Mouse (Mus musculus): Measurements from ENCODE around the gene Tmc6. TPM values are rescaled to one million over a fixed set of nuclear protein-coding genes. Genes with fewer than 3 reads are reported as not detected.

Gene Tmc6
- total RNA-seq, 2 experiments from 2014 or later, result 6.8 to 7.8 TPM

DNA sequence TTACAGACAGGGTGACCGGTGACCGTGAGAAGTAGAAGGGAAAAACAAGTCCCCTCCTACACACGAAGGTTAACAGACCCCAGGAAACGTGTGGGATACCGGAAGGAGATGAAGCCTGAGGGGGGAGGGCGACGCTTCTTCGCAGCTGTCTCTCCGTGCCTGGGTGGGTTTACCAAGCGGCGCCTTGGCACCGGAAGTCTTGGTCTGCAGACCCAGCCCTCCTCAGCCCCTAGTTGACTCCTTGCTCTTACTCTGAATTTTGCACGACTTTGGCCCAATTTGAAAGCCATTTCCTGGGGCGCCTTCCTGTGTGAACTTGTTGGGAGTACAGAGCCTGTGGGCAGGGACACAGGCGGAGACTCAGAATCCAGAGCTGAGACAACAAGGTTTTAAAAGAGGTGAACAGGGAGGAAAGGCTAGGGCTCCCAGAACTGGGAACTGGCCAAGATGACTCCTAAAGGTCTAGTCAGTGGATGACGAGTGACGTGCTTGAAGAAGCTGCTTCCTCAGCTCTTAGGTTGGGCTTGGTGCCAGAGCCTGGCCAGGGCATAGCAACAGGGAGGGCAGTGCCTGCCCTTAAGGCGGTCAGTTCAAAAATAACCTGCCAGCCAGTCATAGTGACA is 688 bp downstream of the Tmc6 start:
- peak; percentile 64 for DNase-seq

DNA sequence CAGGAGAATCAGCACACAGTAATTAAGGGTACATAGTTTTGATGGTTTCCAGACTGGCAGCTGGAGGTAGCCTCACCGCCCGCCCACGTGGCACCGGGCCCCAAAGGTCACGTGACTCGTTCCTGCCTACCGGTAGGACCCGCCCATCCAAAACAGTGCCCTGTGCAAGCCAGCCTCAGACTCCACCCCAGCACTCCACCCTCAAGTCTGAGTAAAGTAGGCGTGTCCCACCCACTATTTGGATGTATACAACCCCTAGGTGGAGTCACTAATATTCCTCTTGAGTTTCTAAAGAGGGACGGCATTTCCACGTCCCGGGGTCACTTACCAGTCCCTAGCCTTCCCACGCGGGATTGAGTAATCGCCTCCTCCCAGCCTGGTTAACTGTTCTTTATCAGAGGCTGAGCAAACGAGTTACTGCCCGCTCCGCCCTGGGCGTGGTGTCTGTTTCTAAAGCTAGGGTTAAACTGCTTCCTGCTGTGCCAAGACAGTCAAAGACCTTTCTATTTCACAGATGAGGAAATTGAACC is 1.4 kb downstream of the Tmc6 start:
- DNase-seq, result peak; percentile 84

DNA sequence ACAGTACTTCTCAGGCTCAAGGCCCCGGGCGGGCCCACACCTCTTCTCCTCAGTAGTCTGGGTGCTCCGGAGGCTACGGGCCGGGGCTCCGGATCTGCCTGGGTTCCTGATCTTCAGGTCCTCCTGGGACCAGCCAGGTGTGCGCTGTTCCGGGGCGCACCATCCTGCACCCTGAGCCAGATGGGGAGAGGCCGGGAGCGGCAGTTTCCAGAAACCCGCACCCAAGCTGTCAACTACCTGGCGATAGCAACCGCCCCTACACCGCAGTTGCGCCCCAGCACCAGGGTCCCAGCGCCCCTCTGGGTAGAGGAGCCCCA is 1.8 kb downstream of the Tmc6 start:
- no peak for DNase-seq

DNA sequence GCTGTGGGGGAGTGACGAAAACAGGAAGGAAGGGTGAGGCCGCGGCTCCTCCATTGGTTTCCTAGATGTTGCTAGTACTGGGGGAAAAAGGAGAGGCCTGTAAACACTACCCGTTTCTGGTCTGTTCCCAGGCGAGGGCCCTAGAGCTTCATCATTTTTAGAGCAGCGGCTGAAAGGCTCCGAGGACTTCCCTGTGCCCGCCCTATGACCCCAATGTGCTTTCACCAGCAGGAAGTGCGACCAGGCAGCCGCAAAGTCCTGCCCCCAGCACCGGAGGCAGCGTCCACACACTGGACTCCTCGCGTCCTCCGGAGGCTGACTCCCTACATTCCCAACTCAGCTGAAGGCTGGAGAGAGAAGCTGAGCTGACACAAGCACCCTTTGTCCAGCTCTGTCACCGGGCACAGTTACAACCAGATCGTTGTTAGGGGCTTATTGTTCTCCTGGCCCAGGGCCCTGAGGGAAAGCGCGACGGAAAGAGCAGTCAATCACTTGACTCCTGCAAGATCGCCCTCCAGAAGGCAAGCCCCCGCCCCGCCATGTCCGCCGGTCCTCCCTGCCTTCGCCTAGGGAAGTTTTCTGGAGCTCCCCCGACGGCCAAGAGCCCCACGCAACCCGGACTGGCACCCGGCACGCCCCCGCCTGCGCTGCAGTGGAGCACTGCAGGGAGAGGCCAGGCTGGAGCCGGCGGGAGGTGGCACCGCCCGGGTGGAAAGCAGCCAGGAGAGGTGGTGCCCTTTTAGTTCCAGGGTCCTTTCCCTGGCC is 2.4 kb downstream of the Tmc6 start:
- DNase-seq, result peak; percentile 77

DNA sequence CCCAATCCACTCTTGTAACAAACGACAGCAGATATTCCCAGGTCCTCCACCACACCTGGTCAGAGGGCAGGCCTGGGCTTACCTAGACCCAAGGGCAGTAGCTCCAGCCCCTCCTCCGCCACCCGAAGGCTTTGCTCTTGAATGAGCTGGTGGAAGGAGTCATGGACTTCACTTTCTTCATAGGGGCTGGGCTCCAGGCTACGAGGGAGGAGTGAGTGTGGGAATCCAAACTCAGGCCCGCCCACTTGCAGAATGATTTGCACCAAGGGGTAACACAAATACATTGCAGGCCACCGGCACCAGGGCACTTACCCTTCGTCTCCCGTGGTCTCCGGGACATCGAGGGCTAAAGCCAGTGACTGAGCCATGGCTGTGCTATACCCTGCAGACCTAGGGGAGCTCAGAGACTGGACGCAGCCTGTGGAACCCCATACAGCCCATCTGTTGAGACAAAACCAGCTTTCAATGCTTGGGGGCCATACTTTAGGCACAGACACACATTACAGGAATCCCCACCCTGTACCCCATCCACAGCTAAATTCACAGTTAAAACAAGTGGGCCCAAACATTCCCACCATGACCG is 3.1 kb downstream of the Tmc6 start:
- DNase-seq, result no peak

DNA sequence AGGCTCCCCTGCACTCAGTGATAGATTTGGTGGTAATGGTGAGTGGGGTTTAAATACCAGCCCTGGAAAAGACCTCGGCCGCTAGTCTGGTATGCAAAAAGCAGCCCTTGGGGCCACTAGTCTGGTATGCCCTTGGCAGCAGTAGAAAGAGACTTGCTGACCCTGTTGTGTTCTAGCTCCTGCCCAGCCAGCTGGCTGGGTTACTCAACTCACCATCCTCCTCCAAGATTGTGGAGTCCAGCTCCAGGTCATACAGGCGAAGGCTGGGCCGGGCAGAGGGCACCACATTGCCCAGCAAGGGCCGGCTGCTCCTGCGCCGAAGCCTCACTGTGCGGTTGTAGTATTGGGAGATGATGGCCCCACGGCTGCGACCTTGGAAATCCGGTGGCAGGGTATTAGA is 4.0 kb downstream of the Tmc6 start:
- no peak for DNase-seq

DNA sequence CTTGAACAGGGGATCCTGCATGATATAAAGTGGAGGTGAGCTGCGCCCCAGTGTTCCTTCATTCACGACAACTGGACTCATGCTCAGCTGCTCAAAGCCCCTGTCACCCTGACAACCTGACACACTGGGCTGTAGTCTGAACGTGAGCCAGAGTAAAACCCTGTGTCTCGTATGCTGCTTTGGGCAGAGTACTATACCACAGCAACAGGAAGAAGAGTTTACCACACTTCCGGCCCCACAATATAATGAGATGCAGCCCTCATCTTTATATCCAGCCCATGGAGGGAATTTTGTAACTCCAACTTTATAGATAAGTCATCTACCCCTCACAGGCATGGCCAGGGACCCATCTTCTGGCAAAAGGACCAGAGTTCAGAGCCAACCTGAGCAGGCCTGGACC is 4.9 kb downstream of the Tmc6 start:
- no peak for DNase-seq

DNA sequence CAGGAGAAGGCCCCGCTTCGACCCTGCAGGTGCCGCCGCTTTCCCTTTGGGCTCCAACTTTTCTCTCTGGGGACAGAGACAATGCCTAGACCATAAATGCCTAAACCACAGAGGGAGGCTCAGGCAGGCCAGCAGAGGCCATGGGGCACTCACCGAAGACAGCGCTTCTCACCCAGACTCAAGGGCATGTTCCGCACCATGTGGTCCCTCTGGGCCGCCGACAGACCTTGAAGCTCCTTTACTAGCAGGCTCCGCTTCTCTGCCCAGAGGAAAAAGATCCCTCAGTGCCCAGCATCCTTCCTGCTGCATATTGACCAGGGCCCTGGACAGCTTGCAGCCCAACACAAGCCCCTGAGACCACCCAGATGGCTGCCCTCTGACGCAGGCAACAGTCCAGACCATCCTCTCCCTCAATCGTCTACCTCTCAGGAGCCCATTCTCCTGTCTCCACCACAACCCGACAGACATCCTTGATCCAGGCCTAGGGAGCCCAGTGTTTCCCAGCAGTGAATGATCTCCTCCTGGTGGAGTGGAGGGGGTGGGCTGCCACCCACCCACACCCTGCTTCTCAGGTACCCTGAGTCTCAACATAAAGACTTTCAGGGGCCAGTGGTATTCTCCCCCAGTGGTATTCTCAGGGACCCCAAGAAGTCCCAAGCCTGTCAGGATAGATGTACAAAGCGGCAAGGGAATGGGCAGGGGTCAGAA is 5.8 kb downstream of the Tmc6 start:
- DNase-seq, result no peak

DNA sequence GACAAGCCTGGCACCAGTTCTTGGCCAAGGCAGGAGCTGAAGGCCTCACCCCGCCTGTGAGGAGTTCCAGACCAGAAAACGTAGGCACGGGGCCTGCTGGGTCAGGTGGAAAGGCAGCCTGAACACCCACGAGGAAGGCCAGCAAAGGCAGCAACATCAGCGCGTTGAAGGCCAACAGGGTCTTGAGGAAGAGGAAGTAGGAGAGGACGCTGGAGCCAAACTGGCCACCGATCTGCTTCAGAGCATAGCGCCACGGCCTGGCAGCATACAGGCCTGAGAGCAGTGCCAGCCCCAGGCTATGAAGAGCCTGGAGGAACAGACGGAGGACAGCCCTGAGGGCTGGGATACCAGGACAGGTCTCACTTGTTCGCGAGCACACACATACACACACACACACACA is 6.5 kb downstream of the Tmc6 start:
- no peak for DNase-seq

DNA sequence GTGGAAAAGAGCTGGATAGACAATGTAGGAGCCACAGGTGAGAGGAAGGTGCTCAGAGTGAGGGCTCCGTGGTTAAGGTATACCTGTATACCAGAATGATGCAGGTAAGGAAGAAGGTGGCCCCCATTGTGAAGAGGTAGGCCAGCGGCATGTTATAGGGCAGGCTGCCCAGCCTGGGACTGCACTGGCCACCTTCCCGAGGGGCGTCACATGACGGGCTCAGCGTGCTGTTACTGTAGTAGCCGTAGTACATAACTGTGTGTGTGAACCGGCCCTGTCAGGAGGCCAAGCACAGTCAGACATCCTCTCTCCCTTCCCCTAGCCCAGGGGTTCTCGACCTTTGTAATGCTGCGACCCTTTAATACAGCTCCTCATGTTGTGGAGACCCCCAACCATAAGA is 7.1 kb downstream of the Tmc6 start:
- DNase-seq, result no peak

DNA sequence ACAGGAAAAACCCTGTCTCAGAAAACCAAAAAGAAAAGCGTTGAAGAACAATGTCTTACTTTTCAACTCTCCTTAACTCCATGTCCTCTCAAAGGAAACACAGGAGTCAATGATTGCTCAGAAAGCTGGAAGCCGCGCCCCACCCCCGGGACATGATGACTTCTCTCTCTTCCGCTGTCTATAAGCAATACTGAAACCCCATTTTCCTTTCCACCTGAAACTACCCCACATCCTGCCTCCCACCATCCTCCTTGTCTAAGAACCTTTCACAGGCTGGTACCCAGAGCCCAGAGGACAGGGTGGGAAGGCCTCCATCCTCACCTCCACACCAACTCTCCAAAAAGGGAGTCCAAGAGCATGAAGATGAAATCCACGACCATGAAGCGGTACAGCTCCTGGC is 9.6 kb downstream of the Tmc6 start:
- DNase-seq, result no peak

DNA sequence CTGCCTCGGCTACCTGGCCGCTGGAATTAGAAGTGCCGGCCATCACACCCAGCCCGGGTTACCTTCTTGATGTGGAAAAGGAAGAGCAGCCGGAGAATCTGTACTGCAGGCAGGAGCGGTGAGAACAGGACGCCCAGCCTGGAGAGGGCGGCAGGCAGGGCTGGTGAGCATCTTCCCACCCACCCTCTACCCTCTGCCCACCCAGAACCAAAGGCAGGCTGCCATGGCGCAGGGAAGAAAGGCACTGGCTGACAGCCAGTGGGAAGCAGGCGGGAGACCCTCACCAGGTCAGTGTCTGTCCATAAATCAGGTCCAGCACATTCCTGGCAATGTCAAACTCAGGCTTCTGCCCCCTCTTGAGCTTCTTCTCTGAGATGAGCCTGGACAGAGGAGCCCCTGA is 11.6 kb downstream of the Tmc6 start:
- no peak for DNase-seq

DNA sequence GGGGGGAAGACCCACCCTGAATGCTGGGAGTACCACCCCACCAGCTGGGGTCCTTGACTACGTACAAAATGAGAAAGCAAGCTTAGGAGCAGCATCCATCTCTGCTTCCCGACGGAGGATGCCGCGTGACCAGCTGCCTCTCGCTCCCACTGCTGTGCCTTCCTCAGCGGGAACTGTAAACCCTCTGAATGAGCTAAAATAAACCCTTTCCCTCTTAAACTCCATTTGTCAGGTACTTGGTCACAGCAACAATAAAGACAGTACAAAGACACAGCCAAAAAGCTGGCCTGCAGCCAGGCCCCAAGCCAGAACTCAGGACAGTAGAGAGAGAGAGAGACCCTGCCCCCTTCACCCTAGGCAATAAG is 12.3 kb downstream of the Tmc6 start:
- no peak for DNase-seq

DNA sequence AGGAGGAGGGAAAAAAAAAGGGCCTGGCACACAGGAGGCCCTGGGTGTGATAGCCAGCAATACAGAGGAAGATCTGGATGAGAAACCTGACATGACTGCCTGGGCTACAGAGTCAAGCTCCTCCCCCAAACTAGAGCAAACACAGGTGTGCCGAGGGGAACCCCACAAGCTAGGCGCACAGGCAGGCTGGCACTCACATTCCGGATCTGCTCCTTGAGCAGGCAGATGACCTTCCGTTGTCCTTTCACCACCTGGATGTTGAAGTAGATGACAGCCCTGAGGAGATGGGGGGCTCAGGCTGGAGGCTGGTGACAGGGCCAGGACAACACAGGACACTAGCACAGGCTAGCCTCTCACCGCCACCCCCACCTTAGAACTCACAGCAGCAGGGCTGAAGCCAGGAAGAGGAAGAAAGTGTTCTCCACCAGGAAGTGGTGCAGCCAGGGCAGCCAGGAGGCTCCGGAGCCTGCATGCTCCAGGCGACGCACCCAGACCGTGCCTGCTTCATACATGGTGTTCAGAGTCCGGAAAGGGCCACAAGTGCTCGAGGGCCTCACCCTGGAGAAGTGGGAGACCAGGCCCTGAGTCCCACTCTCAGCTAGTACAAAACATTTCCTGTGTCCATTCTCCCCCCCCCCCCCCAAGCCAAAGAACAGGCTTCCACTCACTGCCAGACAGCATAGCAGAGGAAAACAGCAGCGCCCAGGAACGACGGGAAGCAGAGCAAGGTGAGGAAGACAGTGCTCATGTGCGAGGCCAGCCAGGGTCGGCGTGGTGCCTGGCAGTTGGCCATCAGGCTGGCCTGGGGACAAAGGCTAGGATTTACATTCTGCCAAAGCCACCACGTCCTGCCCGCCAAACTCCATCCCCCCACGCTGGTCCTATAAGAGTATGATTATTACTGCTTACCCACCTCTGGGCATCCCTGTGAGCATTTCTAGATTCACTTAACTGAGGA is 13.0 kb downstream of the Tmc6 start:
- DNase-seq, result no peak

DNA sequence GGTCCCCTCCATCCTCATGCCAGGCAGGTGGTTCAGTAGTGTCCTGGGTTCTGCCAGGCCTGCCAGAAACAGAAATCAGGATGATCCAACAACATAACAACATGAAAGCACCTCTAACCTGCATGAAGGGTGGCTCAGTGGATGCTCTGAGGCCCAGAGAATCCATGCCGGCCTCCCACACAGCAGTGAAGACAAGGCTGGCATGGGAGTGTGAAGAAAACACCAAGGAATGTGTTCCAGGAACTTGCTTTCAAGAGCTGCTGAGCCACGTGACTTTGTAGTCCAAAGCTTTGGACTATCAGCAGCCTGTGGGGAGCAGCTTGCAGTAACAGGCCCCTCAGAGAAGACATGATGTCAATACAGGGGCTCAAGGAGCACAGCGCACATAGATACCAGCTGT is 15.7 kb downstream of the Tmc6 start:
- no peak for DNase-seq

DNA sequence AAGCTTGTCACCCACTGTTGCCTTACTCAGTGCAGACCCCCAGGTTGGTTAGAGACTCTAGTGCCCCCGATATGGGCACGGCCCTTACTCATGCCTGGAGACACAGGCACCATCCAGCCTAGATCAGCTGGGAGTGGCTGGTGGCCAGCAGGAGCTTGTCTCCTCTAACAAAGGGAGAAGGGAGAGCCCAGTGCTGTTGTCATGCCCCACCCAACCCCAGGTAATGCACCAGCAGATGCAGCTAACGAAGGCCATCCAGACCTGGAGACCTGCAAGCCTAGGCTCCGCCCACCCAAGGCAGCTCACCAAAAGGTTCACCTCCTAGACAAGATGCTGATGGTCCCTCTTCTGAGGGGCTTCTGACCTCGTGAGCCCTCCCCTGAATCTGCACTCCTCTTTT is 16.6 kb downstream of the Tmc6 start:
- DNase-seq, result no peak

DNA sequence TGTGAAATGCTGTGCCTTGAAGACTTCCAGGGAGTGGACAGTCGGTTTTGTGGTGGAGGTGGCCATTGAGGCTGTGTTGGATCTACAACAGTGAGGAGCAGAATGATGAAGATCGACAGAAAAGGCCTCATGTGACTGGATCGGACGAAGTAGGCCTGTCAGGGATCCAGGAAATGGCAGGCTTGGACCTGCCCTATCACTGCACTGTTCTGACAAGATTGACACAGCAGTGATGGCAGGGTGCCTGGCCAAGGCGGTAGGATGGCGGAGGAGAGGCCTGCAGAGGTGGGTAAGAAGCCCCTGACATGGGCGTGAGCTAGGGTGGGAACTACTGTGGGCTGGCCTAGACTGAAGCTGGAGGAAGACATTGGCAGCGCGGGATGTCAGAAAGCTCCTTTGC is 17.7 kb downstream of the Tmc6 start:
- DNase-seq, result no peak

DNA sequence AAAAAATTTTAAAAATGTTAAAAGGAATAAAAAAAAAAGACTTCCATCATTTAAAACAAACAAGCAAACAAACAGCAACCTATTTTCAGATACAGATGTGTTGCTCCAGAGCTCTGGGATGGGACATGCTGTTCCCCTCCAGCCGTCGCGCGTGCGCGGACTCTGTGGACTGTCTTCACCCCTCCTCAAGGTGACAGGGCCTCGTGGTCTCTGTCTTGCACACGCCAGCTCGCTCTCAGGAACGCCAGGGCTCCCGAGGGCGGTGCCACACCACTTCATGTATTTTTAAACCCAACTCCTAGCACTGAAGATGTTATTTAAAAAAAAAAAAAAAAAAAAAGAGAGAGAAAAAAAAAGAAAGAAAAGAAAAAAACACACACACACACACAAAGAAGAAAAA is 19.8 kb downstream of the Tmc6 start:
- no peak for DNase-seq

DNA sequence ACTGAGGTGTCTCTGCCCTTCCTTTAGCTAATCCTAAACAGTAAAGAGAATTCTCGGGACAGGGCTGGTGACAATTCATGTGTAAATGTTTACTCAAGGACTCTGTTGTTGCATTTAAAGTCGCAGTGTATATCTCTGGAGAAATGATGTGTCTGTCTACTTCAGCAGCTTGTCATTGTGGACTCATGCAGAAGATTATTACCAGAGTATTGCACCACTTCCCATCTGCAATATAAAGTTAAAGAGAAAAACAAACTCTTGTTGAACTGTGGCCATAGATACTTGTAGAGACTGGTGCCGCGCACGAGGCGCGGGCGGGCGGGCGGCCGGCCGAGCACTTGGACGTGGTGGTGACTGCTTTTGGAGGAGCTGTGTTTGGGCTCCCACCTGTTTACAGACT is 20.2 kb downstream of the Tmc6 start:
- no peak for DNase-seq

DNA sequence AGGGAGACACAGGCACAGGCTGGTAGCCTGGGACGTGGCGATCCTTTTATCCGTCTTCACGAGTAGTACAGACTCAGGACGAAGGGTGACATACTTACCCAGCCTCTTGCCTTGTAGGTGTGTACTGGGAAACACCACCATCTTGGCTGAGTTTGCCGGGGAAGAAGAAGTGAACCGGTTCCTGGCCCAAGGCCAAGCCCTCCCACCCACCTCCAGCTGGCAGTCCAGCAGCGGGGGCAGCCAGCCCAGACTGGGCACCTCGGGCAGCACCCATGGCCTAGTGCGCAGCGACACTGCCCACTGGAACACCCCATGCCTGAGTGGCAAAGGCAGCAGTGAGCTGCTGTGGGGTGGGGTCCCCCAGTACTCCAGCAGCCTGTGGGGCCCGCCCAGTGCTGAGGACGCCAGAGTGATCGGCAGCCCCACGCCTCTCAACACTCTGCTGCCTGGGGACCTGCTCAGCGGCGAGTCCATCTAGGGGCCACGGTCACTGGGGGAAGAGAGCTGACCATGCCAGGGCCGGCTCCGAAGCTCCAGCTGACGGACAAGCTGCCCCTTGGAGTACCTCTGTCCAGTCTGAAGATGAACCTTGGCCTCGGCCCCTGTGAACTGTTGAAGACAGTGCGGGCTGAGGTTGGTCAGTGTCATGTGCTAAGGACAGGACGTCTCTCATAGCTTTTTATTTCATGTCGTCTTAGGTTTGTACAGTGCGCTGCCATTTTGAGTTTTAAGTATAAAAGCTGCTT is 21.5 kb downstream of the Tmc6 start:
- no peak for DNase-seq

DNA sequence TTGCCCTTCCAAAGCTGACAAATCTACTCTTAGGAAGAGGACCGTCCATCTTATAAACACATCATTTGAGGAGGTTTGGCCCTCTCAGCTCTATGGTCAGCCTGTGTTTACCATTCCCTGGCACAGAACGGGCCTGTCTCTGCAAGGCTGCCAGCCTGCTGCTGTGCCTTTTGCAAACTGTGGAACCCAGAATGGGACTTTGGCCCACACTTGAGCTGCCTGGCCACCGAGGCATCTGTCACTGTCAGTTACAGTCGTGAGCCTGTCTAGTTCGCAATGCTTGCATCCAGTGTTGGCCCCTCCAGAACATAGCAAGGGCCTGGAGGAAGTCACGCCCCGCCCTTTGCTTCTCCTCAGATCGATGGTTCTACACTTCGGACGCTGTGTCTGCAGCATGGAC is 22.7 kb downstream of the Tmc6 start:
- peak; percentile 59 for DNase-seq

All from gastrocnemius, postnatal 25 days (tissue).